Mouse (Mus musculus) heart, postnatal 0 days (tissue): Measurements from ENCODE around the gene Gm9044. TPM values are rescaled to one million over a fixed set of nuclear protein-coding genes. Genes with fewer than 3 reads are reported as not detected.
"Not testable (repeated sequence)": the region's sequence is repeated elsewhere in the genome, so short reads cannot be mapped to it uniquely, and the experiment has no call there.

Experiments used
- ATAC-seq: fragments of 200-750 bp; cut with Nextera tagmentation; 2 replicates; pipeline ENCODE4 v1.8.0; 2017; ENCODE audit warnings: low read depth, moderate number of reproducible peaks, moderate library complexity; ENCODE audit not compliant: insufficient read depth
- DNase-seq: peaks from one replicate; pipeline ENCODE4 v3.0.0-alpha.2; 2016; ENCODE audit warnings: low spot score
- H3K27ac ChIP-seq: fragments of 300-500 bp; sonication (generic); 2 replicates; pipeline ENCODE4 v1.5.1; 2014; ENCODE audit warnings: low read depth, mild to moderate bottlenecking
- H3K27me3 ChIP-seq: fragments of 300-500 bp; sonication (generic); 2 replicates; pipeline ENCODE4 v1.6.1; 2014; ENCODE audit warnings: low read length, mixed read lengths; ENCODE audit not compliant: control insufficient read depth, insufficient read depth
- H3K36me3 ChIP-seq: fragments of 300-500 bp; sonication (generic); replicated peaks from 2 replicates; pipeline ENCODE4 v1.6.1; 2014; ENCODE audit warnings: low read length, mixed read lengths; ENCODE audit not compliant: control insufficient read depth, insufficient read depth
- H3K4me1 ChIP-seq: fragments of 300-500 bp; sonication (generic); 2 replicates; pipeline ENCODE4 v1.6.1; 2014; ENCODE audit warnings: antibody characterized with exemption; ENCODE audit not compliant: control insufficient read depth, insufficient read depth
- H3K4me2 ChIP-seq: fragments of 300-500 bp; sonication (generic); 2 replicates; pipeline ENCODE4 v1.6.1; 2014; ENCODE audit warnings: low read depth, mild to moderate bottlenecking, low read length, moderate library complexity
- H3K4me3 ChIP-seq: fragments of 300-500 bp; sonication (generic); 2 replicates; pipeline ENCODE4 v1.5.1; 2014; ENCODE audit warnings: low read depth, low read length
- H3K9ac ChIP-seq: fragments of 300-500 bp; sonication (generic); replicated peaks from 2 replicates; pipeline ENCODE4 v1.6.1; 2014; ENCODE audit warnings: low read depth, low read length, mixed read lengths
- H3K9me3 ChIP-seq: fragments of 300-500 bp; sonication (generic); replicated peaks from 2 replicates; pipeline ENCODE4 v1.6.1; 2016; ENCODE audit warnings: low read length; ENCODE audit not compliant: control insufficient read depth
- CTCF ChIP-seq: IDR thresholded peaks from 2 replicates; pipeline ENCODE4 v1.5.1; 2016; ENCODE audit warnings: antibody characterized with exemption, control low read depth, low read depth
- EP300 ChIP-seq: IDR thresholded peaks from 2 replicates; pipeline ENCODE4 v1.6.1; 2016; ENCODE audit warnings: antibody characterized with exemption, low read depth
- WGBS: fragments of 180-500 bp; shearing (Covaris S2); extraction: QIAGEN DNeasy Blood & Tissue Kit; methylation state at CpG from one replicate; pipeline ENCODE4 v1.1.7; 2014; 5-methylcytosine and 5-hydroxymethylcytosine counted together
- polyA plus RNA-seq: library from polyadenylated mRNA; unstranded; fragments of >200 nt; fragmentation: Nextera tagmentation; extraction: Ambion mirVana; gene quantifications from 2 replicates; pipeline ENCODE4 v1.2.1, GENCODE M21; 2015
- total RNA-seq: library from RNA; depleted of rRNA; stranded (reverse); fragments of >200 nt; gene quantifications from 2 replicates; pipeline ENCODE4 v1.2.3, GENCODE M21; 2014; ENCODE audit warnings: low replicate concordance; rRNA removed

Gene Gm9044
- total and polyA plus RNA-seq, 2 experiments from 2014 or later, result not detected

GRCm38 (mm10) chr10:118319024-118319423 lies 13.2 kb downstream of the Gm9044 start:
- 71% methylated on average over 8 of the region's 8 CpGs for WGBS

GRCm38 (mm10) chr10:118302133-118302532 lies 30.1 kb downstream of the Gm9044 start:
- H3K27me3 ChIP-seq, DNase-seq, H3K36me3 ChIP-seq, H3K27ac ChIP-seq, H3K4me3 ChIP-seq, H3K4me2 ChIP-seq, H3K9ac ChIP-seq, ATAC-seq, H3K9me3 ChIP-seq, H3K4me1 ChIP-seq: not testable (repeated sequence)
- 45% methylated on average over 2 of the region's 2 CpGs for WGBS

More at GRCm38 (mm10) chr10:118319024-118319423, 13.2 kb downstream of the Gm9044 start:
- Histone ChIP-seq H3K27ac (no peak overlapping the region), H3K4me2 (no peak overlapping the region), H3K9me3 (no peaks in the 10 kb centered on the region), H3K27me3 (no peaks in the 10 kb centered on the region), H3K9ac (no peak overlapping the region), H3K4me1 (no peaks in the 10 kb centered on the region), H3K4me3 (no peak overlapping the region), H3K36me3 (no peaks in the 10 kb centered on the region)
- TF ChIP-seq CTCF (no peak), EP300 (no peak)
- ATAC-seq, result no peak
- DNase-seq, result no peak

GRCm38 (mm10) chr10:118294938-118295337 lies 37.3 kb downstream of the Gm9044 start, which contains the start of gene Iltifb:
Iltifb (minus strand) TSS chr10:118295038.
- no peaks in the 10 kb centered on the region for H3K9me3 ChIP-seq
- WGBS, result 76% methylated on average over 6 of the region's 6 CpGs
- no peaks in the 10 kb centered on the region for H3K27me3 ChIP-seq
- H3K4me2 ChIP-seq, result no peak within 1 kb of the TSS
- TF ChIP-seq CTCF (no peak), EP300 (no peak)
- DNase-seq (no peak), ATAC-seq (no peak)
- H3K4me3 ChIP-seq, result no peak within 1 kb of the TSS
- H3K27ac ChIP-seq, result no peak within 1 kb of the TSS
- no peaks in the 10 kb centered on the region for H3K4me1 ChIP-seq
- H3K9ac ChIP-seq, result no peak within 1 kb of the TSS
- no peaks in the 10 kb centered on the region for H3K36me3 ChIP-seq

- not testable (repeated sequence) for H3K4me2 ChIP-seq, H3K4me3 ChIP-seq, H3K36me3 ChIP-seq, H3K27ac ChIP-seq, ATAC-seq, H3K9ac ChIP-seq, H3K27me3 ChIP-seq, DNase-seq, H3K4me1 ChIP-seq, H3K9me3 ChIP-seq
- WGBS, result 80% methylated on average over 2 of the region's 5 CpGs
These were observed 49.2 kb downstream of the Gm9044 start for GRCm38 (mm10) chr10:118283016-118283415.

GRCm38 (mm10) chr10:118282565-118282964 lies 49.6 kb downstream of the Gm9044 start:
- H3K9ac ChIP-seq, H3K4me1 ChIP-seq, H3K36me3 ChIP-seq, ATAC-seq, H3K9me3 ChIP-seq, DNase-seq, H3K4me3 ChIP-seq, H3K4me2 ChIP-seq, H3K27ac ChIP-seq, H3K27me3 ChIP-seq: not testable (repeated sequence)
- WGBS, result 51% methylated on average over 3 of the region's 7 CpGs

Other genes starting within 250 kb of the Gm9044 start
- gene Mdm1, start 190.6 kb downstream of the Gm9044 start, total RNA-seq, result 8.0 and 9.8 TPM in 2 replicates
- 8.9 TPM in 2 replicates for gene Mdm1, start 190.6 kb downstream of the Gm9044 start, polyA plus RNA-seq
- gene Il22, start 127.5 kb downstream of the Gm9044 start, total RNA-seq, result not detected in 2 replicates
- not detected in 2 replicates for gene Il22, start 127.5 kb downstream of the Gm9044 start, polyA plus RNA-seq
- not detected in 2 replicates for gene Gm32717, start 91.6 kb downstream of the Gm9044 start, total RNA-seq
- not detected in 2 replicates for gene Gm32717, start 91.6 kb downstream of the Gm9044 start, polyA plus RNA-seq
- gene Gm32802, start 73.7 kb downstream of the Gm9044 start, total RNA-seq, result not detected in 2 replicates
- gene Gm32802, start 73.7 kb downstream of the Gm9044 start, polyA plus RNA-seq, result not detected in 2 replicates
- not detected in 2 replicates for gene Iltifb, start 37.4 kb downstream of the Gm9044 start, total RNA-seq
- not detected in 2 replicates for gene Iltifb, start 37.4 kb downstream of the Gm9044 start, polyA plus RNA-seq
- gene Gm9040, start 5.4 kb downstream of the Gm9044 start, total RNA-seq, result not detected in 2 replicates
- gene Gm9040, start 5.4 kb downstream of the Gm9044 start, polyA plus RNA-seq, result not detected in 2 replicates
- gene Gm9045, start 5.4 kb upstream of the Gm9044 start, total RNA-seq, result 0.08 TPM in 1 of 2 replicates, not detected in the other
- 0.05 TPM in 2 replicates for gene Gm9045, start 5.4 kb upstream of the Gm9044 start, polyA plus RNA-seq
- gene Gm9046, start 10.8 kb upstream of the Gm9044 start, total RNA-seq, result not detected in 2 replicates
- not detected in 2 replicates for gene Gm9046, start 10.8 kb upstream of the Gm9044 start, polyA plus RNA-seq
- not detected in 2 replicates for gene Gm9048, start 16.3 kb upstream of the Gm9044 start, total RNA-seq
- not detected in 2 replicates for gene Gm9048, start 16.3 kb upstream of the Gm9044 start, polyA plus RNA-seq
- gene Gm9049, start 21.7 kb upstream of the Gm9044 start, total RNA-seq, result 0.08 TPM in 1 of 2 replicates, not detected in the other
- gene Gm9049, start 21.7 kb upstream of the Gm9044 start, polyA plus RNA-seq, result 0.05 TPM in 2 replicates
- gene Ifng, start 108.6 kb upstream of the Gm9044 start, total RNA-seq, result not detected in 2 replicates
- not detected in 2 replicates for gene Ifng, start 108.6 kb upstream of the Gm9044 start, polyA plus RNA-seq